Mouse (Mus musculus) lung, postnatal 0 days (tissue): ENCODE measurements at regions not wholly inside any gene's neighbourhood (a gene's known extent, or its start where the extent isn't known, plus 50 kb on each side); places are given as distances from the start of the nearest gene placed in this dataset.

ENCODE experiments used
- ATAC-seq: fragments of 200-750 bp; cut with Nextera tagmentation; 2 replicates; pipeline ENCODE4 v1.8.0; 2017; ENCODE audit warnings: moderate library complexity
- DNase-seq: peaks from one replicate; pipeline ENCODE4 v3.0.0-alpha.2; 2016; ENCODE audit warnings: low spot score
- H3K27ac ChIP-seq: fragments of 300-500 bp; sonication (generic); 2 replicates; pipeline ENCODE4 v1.5.1; 2014; ENCODE audit warnings: antibody characterized with exemption, mild to moderate bottlenecking, low read length, mixed read lengths
- H3K27me3 ChIP-seq: fragments of 300-500 bp; sonication (generic); replicated peaks from 2 replicates; pipeline ENCODE4 v1.6.1; 2014; ENCODE audit warnings: low read length, mixed read lengths; ENCODE audit not compliant: insufficient read depth
- H3K36me3 ChIP-seq: fragments of 300-500 bp; sonication (generic); 2 replicates; pipeline ENCODE4 v1.6.1; 2014; ENCODE audit warnings: low read length, mixed read lengths; ENCODE audit not compliant: insufficient read depth
- H3K4me1 ChIP-seq: fragments of 300-500 bp; sonication (generic); 2 replicates; pipeline ENCODE4 v1.6.1; 2014; ENCODE audit warnings: antibody characterized with exemption, low read depth, low read length, mixed read lengths; ENCODE audit not compliant: insufficient read depth
- H3K4me2 ChIP-seq: fragments of 300-500 bp; sonication (generic); replicated peaks from 2 replicates; pipeline ENCODE4 v1.6.1; 2014; ENCODE audit warnings: low read depth, mild to moderate bottlenecking, low read length, moderate library complexity, mixed read lengths
- H3K4me3 ChIP-seq: fragments of 300-500 bp; sonication (generic); 2 replicates; pipeline ENCODE4 v1.5.1; 2014; ENCODE audit warnings: low read depth, low read length
- H3K9ac ChIP-seq: fragments of 300-500 bp; sonication (generic); replicated peaks from 2 replicates; pipeline ENCODE4 v1.6.1; 2014; ENCODE audit warnings: low read depth, mild to moderate bottlenecking
- H3K9me3 ChIP-seq: fragments of 300-500 bp; sonication (generic); 2 replicates; pipeline ENCODE4 v1.6.1; 2016; ENCODE audit warnings: low read length, mixed read lengths
- CTCF ChIP-seq: IDR thresholded peaks from 2 replicates; pipeline ENCODE4 v1.5.1; 2016; ENCODE audit warnings: antibody characterized with exemption, mild to moderate bottlenecking
- EP300 ChIP-seq: IDR thresholded peaks from 2 replicates; pipeline ENCODE4 v1.6.1; 2016; ENCODE audit warnings: antibody characterized with exemption, mild to moderate bottlenecking, control low read depth
- WGBS: fragments of 180-500 bp; shearing (Covaris S2); extraction: QIAGEN DNeasy Blood & Tissue Kit; methylation state at CpG from one replicate; pipeline ENCODE4 v1.1.7; 2014; 5-methylcytosine and 5-hydroxymethylcytosine counted together

DNA sequence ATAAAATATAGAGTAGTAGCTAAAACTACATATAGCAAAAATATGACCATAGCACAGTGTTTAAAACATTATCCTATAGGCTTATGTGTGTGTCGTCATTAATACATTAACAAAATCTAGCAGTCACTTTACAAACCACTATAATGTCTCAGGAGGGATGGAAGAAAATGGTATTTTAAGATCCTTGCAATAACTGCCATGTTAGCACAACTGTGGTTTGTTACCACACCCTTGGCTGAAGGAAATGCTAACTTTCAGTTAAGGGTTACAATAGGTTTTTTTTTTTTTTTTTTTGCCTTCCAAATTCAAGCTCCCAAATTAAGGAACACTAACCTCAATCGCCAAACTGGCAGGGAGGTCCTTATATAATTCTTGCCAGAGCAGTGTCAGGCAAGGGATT, 322.0 kb upstream of the Jarid2 start:
- H3K4me2 ChIP-seq: no peak overlapping the region
- WGBS: 84% methylated on average over 2 of the region's 2 CpGs

DNA sequence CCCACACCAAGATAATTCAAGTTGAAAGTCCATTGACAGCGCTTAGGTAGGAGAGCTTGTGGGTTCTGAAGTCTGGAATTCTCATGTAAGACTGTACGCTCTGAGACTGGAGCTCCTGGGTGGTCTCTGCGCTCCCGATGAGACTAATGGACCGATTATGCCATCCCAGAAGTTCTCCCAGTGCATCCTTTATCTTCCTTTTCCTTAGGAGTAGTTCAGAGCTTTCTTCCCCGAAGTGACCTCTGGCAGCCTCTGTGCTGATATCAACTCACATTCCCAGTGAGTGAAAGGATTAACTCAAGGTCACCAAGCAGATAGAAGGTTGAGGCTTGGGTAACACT, 320.7 kb upstream of the Jarid2 start:
- WGBS: 69% methylated on average over 6 of the region's 6 CpGs
- Histone ChIP-seq H3K9me3 (0 out of 2 replicates have a peak, but pooled peaks cover 3% of the 10 kb centered on the region), H3K4me1 (no peaks in the 10 kb centered on the region), H3K36me3 (no peaks in the 10 kb centered on the region), H3K9ac (no peak overlapping the region), H3K4me2 (no peak overlapping the region), H3K4me3 (no peak overlapping the region), H3K27me3 (no peaks in the 10 kb centered on the region), H3K27ac (no peak overlapping the region)
- no peak for DNase-seq
- TF ChIP-seq EP300: no peak
- no peak for TF ChIP-seq CTCF
- no peak for ATAC-seq

More for the DNA sequence above, 322.0 kb upstream of the Jarid2 start:
- no peaks in the 10 kb centered on the region for H3K27me3 ChIP-seq
- no peak for ATAC-seq
- no peak overlapping the region for H3K27ac ChIP-seq
- 0 out of 2 replicates have a peak, but pooled peaks cover 3% of the 10 kb centered on the region for H3K9me3 ChIP-seq
- TF ChIP-seq EP300: no peak
- no peak for TF ChIP-seq CTCF
- H3K36me3 ChIP-seq: no peaks in the 10 kb centered on the region
- H3K9ac ChIP-seq: no peak overlapping the region
- no peak for DNase-seq
- no peak overlapping the region for H3K4me3 ChIP-seq
- H3K4me1 ChIP-seq: no peaks in the 10 kb centered on the region

DNA sequence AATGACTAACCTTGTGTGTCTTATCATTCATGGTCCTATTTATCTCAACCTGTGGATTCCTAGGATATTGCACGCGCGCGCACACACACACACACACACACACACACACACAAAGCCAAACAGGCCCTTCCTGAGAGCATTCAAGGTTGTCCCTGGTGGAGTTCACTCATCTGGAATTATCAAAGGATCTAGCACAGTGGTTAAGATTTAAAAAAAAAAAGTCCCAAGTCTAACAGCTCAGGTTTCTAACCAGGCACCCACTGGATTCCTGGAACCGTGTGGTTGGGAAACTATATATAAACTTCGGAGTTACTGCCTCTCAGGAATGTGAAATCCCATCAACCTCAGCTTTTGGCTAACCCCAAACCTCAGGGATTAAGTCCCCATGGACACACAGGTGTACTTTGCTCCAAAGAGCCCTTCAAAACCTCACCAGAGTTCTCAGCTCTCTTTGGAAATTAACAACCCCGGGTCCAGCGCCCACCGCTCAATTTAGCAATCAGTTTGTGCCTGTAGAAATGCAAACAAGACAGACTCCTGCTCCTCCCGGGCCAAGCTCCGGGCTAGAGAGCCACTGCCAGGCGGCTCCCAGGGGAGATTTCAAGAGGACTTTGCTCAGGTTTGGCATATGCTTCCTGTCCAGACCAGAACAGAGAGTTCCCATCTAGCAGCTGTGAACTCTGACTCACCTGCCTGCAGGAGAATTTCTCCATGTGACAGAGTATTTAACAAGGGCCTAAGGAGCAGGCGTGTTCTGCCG, 320.1 kb upstream of the Jarid2 start:
- Histone ChIP-seq H3K4me3 (no peak overlapping the region), H3K9ac (no peak overlapping the region), H3K9me3 (0 out of 2 replicates have a peak, but pooled peaks cover 3% of the 10 kb centered on the region), H3K27ac (peak overlapping the region; percentile 32; the same call in 1 of the 2 replicates), H3K27me3 (no peaks in the 10 kb centered on the region), H3K4me2 (no peak overlapping the region), H3K36me3 (no peaks in the 10 kb centered on the region), H3K4me1 (no peaks in the 10 kb centered on the region)
- TF ChIP-seq EP300 (peak; percentile 87), CTCF (no peak)
- 62% methylated on average over 14 of the region's 14 CpGs for WGBS
- ATAC-seq (peak; percentile 95), DNase-seq (peak; percentile 84)

DNA sequence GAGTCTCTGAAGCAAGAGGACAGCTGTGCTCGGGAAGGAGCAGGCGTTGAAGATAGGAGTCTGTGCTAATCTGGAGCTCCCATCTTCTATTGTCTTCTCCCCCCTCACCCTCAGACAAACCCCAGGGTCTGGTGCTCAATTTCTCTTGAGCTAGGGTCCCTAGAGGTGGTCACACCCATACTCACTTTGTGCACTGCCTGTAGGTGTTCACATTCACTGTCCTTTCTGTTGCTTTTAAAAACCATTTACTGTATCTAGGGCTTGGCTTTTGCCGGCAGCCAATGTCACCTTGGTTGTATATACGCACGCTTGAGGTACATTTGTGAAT, 319.6 kb upstream of the Jarid2 start:
- Histone ChIP-seq H3K9me3 (0 out of 2 replicates have a peak, but pooled peaks cover 3% of the 10 kb centered on the region), H3K4me1 (no peaks in the 10 kb centered on the region), H3K27me3 (no peaks in the 10 kb centered on the region), H3K4me2 (no peak overlapping the region), H3K9ac (no peak overlapping the region), H3K4me3 (no peak overlapping the region), H3K36me3 (no peaks in the 10 kb centered on the region), H3K27ac (no peak overlapping the region)
- ATAC-seq: 0 out of 2 replicates have a peak, but pooled peaks have one; percentile 8
- TF ChIP-seq EP300 (no peak), CTCF (no peak)
- DNase-seq: no peak
- 77% methylated on average over 5 of the region's 5 CpGs for WGBS

DNA sequence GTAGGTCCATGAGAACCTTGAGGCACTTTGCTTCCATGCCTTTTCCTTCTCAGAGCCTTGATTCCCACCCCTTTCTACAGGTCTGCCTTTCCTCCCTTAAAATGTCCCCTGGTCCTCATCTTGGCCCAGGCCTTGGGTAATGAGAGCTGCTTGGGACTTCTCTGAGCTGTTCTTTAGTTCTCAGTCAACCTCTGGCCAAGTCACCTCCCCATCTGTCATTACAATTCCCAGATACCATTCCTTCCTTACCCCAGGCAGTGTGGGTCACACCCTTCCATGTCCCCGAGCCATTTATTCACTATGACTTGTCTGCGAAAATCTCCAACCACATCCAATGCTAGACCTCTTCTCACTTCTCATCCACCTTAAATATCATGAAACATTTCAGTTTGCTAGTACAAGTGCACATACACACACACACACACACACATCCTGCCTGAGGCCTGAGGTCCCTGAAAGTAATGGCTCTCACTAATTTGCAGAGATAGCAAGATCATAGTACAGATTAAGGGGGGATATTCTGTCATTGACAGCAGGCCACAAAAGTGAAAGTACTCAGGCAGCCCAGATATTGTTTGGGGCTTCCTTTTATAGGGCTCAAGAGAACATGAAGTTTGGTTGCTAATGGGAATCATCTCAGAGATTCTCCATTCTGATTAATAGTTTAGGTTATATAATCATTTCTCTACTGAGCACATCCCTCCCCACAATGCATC, 317.3 kb upstream of the Jarid2 start:
- WGBS: 92% methylated on average over 2 of the region's 2 CpGs
- ATAC-seq: no peak
- Histone ChIP-seq H3K4me3 (no peak overlapping the region), H3K9ac (no peak overlapping the region), H3K9me3 (no peaks in the 10 kb centered on the region), H3K36me3 (no peaks in the 10 kb centered on the region), H3K27me3 (no peaks in the 10 kb centered on the region), H3K4me1 (no peaks in the 10 kb centered on the region), H3K4me2 (no peak overlapping the region), H3K27ac (no peak overlapping the region)
- no peak for TF ChIP-seq EP300
- TF ChIP-seq CTCF: no peak
- DNase-seq: no peak

DNA sequence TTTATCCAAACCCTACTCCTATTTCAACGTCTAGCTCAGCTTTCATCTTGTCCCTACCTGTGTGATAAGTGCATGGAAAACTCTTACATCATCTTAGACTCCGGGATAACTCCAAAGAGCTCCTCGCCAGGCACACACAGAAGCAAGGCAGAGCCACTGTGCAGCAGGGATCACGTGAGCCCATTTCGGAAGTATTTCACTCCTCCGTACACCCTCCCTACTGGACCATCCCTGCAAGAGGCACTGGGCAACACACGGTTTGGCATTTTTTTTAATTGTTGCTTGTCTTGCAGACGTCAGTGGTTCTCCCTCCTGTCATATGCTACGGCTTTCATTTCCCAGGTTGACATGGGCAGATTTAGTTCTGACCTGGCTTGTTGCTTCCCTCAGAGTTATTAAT, 316.0 kb upstream of the Jarid2 start:
- H3K27ac ChIP-seq: no peak overlapping the region
- H3K4me1 ChIP-seq: no peaks in the 10 kb centered on the region
- H3K9ac ChIP-seq: no peak overlapping the region
- no peaks in the 10 kb centered on the region for H3K9me3 ChIP-seq
- H3K27me3 ChIP-seq: no peaks in the 10 kb centered on the region
- no peaks in the 10 kb centered on the region for H3K36me3 ChIP-seq
- no peak overlapping the region for H3K4me2 ChIP-seq
- TF ChIP-seq CTCF (no peak), EP300 (no peak)
- 35% methylated on average over 9 of the region's 9 CpGs for WGBS
- H3K4me3 ChIP-seq: no peak overlapping the region
- no peak for DNase-seq
- no peak for ATAC-seq
